Mouse (Mus musculus) embryo, embryonic 11.5 days (tissue): Measurements from ENCODE around the gene Sesn2.

Source experiments
- DNase-seq: peaks from one replicate; pipeline ENCODE4 v3.0.0-alpha.2; 2012; ENCODE audit warnings: low read depth, low spot score

Gene Sesn2

DNA sequence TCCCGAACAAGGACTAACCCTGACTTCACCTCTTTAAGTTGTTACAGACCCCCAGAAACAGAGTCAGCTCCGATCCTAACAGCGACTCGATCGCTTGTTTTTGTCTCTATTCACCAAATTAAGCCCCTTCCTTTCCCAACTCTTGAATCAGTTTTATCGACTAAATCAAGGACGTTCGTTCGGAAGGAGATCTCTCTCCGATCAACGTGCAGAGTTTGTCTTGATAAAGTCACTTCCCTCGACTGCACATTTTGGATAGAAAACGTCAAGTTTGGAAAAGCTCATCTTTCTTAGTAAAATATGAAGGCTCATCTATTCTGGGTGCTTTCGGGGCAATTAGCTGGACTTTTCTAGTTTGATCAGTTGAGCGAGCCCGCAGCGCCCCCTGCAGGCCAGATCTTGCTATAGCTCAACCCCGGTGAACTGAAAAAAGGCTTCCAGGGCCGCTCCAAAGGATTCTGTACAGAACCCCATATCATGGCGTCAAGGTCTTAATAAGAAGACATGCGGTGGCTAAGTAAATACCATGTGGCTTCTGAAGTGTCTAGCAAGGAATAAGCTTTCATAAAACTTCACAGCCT is 4.3 kb upstream of the Sesn2 start:
- DNase-seq: peak; percentile 72

DNA sequence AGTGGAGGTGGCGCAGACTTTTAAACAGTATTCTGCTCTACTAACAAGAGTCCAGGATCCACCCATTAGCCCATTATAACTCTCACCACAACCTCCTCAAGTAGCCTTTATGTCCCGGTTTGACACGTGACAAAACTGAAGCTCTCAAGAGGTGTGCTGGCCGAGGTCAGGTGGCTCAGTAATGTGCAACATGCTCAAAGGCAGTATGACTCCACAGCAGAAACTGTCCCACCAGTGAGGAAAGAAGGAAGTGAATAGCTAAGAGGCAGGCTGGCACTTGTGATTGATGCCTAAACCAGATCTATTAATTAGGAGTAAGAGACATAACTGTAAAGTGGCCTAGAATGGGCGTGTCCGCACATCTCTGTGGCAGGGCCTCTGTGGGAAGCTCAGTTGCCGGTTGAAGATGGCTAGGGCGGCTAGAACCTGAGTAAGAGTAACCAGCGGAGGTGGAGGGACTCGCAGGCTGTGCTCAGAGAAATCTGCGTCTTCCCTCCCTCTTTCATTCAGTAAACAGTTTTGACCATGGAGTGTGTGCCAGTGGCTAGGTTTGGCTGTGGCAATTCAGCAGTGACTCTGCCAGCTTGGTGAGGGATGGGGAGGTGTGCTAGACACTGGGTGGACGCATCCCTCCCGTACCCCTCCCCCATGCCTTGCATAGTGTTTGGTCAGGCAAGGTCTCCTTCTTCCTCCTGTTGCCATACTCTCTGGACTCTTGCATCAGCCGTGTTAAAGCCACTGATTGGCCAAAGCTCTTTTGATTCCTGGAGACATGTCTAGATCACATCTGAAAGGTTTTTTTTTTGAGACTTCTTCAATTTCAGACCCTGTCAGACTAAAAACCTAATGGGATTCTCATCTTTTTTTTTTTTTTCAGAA is 3.3 kb upstream of the Sesn2 start:
- DNase-seq: no peak

DNA sequence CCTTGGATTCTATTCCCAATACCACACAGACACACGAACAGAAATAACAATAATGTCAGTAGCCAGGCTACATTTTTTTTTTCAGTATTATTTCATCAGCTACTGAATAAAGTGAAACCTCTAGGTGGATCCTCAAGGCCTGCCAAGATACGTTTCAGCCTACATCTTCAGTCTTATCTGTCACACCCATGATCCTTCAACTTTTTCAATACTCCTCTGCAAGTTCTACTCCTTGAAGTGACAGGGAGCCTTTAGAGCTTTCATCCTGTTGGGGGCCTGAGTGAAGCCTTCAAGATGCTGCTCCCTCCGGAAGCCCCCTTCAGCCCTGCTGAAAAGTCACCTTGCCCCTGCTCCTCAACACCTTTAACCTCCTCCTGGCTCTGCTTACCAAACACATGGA is 1.8 kb upstream of the Sesn2 start:
- DNase-seq: no peak

DNA sequence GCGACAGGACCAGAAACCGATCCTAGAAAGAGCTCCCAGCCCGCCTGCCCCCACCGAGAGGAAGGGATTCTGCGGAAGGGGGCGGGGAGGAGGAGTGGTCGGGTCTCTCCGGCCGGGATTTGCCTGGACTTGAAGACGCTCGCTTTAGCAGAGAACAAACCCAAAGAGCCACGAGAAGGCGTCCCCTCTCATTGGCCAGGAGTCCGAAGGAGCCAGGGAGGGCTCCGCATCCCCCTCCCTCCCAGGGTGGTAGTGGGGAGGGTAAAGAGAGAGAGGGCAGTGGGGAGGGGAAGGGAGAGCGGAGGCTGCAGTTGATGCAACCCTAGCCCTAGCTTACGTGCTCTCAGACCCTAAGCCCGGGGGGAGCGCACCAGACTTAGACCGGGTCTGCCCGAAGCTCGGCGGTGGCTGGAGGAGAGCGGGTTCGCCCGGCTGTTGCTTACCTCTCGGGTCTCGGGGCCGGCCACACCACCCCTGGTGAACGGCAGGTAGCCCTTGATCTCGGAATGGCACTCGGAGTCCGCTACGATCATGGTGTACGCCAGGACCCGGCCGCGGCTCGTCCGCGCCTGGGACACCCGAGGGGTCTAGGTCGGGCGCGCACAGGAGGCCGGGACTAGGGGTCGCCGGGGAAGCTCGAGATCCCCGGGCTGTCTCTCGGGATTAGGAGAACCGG is 542 bp downstream of the Sesn2 start:
- peak; percentile 74 for DNase-seq

DNA sequence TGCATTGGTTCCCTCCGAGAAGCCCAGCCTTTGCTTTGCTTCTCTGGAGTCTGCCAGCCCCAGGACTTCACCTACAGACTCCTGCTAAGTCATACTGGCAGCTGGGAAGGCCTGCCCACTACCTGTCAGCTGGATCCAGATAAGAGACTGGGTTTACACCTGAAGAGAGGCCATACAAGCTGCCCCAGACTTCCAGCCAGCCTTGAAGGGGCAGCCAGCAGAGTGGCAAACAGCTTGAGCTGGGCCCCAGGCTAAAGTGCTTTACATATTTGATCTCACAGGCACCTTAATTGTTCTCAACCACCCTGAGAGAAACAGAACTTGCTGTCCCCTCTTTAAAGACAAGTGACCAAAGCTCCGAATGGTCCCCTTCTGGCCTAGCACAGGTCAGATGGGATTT is 3.1 kb downstream of the Sesn2 start:
- no peak for DNase-seq

DNA sequence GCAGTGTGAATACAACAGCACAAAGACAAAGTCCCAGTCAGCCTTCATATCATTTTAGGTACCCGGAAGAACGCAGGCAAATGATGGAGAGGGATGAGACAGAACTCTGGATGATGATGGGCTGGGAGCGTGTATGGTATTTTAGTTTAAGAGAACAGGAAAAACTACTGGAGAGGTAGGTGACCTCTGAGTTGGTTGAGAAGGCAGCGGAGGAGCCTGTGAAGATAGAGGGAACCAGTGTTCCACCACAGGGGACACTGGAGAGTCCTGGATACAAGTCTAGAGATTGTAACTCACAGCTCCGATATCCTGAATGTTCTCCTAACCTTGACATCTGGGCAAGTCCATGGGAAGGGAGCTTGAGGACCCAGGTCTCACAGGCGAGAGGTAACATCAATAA is 4.1 kb downstream of the Sesn2 start:
- no peak for DNase-seq

DNA sequence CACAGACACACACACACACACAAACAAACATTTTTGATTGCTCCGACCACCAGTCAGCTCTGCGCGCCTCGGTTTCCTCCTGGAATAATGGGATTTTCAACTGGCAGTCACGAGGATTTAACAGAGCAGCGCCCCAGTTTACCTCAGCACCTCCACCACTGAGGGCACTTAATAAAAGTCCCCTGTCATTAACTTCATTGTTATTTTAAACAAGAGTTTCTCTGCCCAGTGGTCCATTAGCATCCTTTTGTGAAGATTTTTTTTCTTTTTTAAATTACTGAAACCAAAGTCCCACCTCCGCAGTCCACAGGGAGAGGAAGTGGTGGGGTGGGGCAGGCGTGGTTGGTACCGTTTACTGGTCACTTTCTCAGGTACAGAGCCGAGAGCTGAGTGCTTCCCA is 4.5 kb downstream of the Sesn2 start:
- no peak for DNase-seq

DNA sequence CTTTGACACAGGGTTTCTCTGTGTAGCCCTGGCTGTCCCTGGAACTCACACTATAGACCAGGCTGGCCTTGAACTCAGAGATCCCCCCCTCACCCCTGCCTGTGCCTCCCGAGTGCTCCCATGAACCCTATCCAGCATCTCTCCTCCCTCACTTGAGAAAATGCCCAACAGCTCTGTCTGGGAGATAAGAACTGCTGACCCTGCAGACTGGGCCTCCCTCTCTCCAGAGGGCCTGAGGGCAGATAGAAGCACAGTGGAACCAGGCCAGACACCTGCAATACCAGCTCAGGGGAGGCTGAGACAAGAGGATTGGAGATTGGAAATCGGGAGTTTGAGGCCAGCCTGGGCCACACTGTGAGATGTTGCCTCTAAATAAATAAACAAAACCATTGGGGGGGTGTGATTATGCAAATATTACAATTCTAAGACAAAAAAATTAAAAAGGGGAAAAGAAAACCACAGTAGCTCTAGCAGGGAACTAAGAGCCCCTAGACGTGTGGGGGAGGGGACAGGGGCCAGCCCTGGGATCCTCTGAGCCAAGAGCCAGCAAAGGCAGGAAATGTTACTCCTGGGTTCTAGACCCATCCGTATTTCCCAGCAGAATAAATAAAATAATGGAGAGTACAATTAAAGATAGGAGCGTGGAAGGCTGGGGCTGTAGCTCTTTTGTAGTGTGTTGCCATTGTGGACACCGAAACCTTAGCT is 5.1 kb downstream of the Sesn2 start:
- DNase-seq: no peak

DNA sequence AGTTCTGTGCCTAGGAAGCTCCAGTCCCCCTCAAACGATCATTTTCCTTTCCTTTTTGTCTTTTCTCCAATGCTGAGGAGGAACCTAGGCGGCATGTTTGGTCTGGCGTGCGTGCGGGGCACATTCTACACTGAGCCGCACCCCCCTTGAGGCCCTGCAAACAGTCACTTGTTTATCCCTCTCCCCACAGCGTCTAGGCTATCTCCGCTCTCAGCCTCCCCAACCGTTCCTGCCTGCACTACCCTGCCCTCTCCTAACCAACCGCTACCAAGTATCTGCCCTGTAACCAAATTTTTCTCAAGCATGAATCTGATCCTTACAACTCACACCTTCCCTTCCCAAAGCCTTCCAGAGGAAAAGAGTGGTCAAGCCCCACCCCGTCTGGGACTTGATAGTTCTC is 7.0 kb downstream of the Sesn2 start:
- no peak for DNase-seq

DNA sequence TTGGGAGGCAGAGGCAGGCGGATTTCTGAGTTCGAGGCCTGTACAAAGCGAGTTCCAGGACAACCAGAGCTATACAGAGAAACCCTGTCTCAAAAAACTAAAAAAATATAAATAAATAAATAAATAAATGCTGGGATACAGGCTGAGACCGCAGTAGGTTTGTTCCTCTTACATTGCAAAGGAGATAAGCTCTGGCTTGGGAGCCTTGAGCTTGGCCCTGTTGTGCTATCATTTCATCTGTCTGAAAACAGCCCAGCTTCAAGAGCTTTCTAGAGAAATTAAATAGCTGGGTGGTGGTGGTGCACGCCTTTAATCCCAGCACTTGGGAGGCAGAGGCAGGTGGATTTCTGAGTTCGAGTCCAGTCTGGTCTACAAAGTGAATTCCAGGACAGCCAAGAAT is 8.7 kb downstream of the Sesn2 start:
- no peak for DNase-seq

DNA sequence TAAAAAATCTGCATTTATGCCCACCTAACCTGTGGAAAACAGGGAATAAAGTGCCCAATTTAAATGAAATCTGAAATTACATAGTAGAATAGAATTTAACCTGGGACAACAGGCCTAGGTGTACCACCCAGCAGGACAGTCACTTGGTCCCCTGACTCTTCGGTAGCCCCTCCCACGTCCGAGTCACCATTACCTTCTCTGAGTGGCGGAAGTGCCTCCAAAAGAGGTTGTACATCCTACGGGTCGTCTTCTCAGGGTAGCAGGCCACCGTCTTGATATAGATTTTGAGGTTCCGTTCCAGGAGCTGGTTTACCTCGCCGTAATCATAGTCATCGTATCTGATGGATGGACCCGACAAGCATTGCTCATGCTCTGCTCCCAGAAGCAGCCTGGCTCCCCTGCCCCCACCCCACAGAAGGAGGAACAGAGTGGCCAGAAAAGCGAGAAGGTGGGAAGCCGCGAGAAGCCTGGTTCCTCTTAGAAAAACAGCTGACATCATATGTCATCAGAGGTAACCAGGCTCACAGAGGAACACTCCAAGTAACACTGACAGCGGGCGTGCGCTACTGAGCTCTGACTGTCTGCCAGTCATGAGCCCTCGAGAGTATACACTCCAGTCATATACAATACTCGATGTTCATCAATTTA is 15.9 kb downstream of the Sesn2 start:
- no peak for DNase-seq

DNA sequence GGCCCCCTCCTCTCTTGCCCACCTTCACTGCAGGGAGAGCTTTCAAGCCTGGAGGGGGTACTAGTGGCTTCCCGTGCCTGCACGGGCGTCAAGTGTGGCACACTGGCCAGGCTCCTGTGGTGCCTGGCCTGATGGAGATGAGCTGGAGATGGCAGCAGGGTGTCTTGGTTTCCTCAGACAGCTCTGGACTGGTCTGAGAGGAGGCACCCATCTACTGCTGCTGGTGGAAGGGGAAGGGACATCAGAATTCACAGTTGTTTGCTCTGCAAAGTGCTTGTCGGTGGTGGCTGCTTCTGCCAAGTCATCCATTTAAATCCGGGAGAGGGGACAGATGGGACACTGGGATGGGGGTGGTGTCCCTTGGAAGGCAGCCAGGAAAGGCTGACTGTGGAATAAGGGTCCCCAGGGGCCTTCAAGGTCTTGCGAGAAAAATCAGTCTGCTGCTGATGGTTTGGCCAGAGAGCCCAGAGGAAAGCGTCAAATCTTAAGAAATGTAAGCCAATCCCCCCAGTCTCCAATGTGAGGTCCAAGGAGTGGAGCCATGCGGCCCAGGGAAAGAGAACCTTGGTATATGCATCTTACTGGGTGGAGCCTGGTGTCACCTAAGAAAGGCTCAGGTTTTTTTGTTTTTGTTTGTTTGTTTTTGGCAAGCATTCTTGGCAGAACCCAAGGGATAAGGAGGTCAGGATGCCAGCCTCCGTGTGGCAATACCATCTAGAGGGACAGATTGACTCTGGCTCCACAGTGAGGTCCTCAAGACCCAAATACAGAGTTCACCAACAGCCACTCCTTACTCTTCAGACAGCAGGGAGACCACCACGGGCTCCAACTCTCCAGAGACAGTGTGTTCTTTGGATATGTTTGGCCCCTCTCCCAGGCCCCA is 17.9 kb downstream of the Sesn2 start:
- DNase-seq: no peak

DNA sequence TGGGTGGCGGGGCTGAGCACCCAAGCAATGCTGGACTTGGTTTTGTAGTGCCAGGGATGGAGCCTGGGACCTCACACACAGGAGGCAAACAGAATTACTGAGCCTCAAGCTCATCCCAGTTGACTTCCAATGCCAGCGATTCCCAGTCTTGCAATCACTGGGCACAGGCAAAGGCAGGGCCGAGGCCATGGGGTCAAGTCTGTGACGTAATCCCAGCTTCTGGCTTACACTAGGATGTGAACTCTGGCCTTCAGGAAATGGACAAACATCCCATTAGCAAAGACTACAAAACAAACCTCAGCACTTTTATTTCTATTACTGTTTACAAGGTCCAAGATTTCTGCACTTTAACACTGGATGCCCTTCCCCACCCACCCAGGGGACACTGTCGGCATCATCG is 18.6 kb downstream of the Sesn2 start:
- DNase-seq: no peak

DNA sequence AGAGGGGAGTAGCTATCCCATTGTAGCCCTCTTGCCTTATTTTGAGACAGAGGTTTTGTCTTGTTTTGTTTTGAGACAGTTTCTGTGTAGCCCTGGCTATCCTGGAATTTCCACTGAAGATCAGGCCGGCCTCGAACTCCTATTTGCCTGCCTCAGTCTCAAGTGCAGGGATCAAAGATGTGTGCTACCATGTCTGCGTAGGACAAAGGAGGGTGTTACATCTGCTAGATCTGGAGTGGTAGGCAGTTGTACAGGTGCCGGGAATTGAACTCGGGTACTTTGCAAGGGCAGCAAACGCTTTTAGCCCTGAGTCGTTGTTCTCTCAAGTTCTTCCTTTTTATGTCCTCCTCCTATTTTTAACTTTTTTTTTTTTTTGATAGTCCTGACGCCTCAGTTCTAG is 19.2 kb downstream of the Sesn2 start:
- no peak for DNase-seq

DNA sequence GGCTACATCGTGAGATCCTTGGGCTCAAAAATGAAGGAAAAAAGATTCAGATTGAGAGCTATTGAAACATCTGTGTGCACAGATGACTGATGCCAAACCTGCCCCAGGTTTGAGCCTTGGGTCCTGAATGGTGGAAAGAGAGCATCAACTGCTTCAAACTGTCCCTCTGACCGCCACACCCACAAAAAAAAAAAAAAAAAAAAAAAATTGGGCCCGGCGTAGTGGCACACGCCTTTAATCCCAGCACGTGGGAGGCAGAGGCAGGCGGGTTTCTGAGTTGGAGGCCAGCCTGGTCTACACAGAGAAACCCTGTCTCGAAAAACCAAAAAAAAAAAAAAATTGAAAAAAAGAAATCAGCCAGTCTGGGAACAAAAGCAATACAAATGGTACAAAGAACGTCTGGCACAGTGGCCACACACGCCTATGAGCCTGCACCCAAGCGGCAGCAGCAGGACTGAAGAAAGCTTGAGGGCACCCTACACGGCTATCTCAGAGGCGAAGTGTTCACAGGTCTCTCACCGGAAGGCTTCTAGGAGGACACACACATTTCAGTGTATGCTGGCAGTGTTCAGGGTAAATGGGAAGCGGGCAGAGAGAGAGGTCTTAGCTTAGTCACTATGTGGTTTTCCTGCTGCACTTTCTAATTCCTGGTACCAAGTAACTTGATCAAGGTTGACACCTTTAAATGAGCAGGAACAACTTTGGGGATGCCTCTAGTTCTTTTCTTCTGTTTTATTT is 19.9 kb downstream of the Sesn2 start:
- no peak for DNase-seq

DNA sequence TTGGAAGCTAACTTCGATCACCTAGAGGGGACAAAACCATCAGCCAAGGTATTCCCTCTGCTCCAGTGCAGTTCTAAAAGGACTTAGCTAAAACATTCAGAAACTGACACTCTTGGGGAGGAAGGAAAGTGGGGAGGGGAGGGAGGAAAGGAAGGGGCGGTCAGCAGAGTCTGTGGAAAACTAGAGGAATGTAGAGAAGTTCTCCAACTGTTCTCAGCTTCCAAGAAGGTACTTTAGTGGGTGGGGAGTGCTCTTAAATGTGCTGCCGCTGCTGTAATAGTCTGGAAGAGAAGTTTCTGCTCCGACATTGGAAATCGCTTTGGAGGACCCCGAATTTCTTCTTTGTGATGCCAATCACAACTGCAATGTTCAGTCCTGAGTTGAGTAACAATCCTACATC is 21.3 kb downstream of the Sesn2 start:
- DNase-seq: no peak

DNA sequence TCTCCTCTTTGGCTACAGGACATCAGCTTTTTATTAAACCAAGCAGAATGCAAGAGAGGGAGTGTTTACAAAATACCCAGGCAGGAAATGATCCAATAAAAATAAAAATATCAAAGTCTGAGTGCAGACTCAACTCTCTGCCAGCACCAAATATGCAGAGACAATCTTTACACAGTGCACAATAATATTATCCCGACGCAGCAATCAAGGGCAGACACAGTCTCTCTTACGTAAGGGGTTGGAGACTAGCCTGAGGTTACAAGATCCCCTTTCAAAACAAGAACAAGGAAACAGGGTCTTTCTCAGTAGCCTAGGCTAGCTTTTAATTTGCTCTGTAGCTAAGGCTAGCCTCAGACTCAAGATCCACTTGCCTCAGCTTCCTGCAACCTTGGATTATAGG is 21.8 kb downstream of the Sesn2 start:
- no peak for DNase-seq

DNA sequence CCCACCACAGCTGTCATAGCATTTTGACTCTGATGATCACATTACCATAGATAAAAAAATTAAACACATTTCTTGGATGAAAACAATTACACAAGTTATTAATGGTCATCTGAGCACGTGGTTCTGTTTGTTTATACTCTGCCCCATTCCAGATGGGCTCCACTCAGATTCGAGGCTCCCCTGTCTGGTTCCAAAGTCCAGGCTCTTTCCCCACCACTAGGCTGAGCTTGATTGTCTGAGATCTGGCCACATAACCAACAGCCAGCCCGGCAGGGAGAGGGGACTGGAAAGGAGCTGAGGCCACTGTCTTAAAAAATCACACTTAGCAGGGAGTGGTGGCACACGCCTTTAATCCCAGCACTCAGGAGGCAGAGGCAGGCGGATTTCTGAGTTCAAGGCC is 25.5 kb downstream of the Sesn2 start:
- no peak for DNase-seq

DNA sequence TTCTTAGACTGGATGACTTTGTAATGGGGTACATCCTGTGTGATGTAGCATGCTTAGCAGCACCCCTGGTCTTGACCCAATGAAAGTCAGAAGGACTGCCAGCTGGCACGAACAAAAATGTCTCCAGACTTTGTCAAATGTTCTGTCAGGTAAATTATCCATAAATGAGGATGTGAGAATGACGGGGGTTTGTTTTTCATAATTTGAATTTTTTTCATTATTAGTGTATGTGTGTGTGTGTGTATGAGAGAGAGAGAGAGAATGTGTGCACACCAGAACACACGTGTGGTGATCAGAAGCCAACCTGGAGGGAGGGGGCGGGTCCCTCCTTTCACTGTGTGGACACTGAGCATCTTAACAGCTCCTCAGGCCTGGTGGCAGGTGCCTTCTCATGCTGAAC is 26.1 kb downstream of the Sesn2 start:
- DNase-seq: no peak

DNA sequence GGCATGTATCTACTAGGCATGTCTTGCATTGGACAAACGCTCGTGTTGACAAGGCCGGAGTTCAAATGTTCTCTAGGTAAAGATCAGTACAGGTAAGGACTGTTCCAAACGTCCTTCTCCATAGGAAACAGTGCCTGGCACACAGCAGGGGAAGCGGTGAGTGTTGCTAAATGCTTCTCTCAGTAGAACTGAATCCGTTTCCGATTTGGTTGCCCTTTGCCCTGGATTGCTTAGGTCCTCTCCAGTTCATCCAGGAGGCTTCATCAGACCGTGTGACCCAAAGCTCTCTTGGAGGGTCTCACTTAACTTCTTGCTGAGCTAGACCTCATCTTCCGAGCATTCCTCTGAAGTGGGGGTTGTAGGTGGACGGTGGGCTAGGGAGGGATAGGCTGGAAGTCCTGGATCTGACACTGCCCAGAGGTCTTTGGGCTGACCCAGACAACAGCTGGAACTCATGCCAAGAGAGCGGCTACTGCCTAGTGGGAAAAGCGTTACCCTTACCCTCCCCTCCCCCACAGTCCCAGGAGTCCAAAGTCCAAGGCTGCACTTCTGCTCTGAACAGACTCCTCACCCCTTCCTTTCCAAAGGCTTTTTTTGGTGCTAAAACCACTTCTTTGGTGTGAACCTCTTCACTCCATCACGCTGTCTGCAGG is 27.2 kb downstream of the Sesn2 start:
- DNase-seq: no peak
